Mouse (Mus musculus) neural tube, embryonic 13.5 days (tissue): Measurements from ENCODE around the gene Psmd13. TPM values are rescaled to one million over a fixed set of nuclear protein-coding genes. Genes with fewer than 3 reads are reported as not detected.
"Not testable (repeated sequence)": the region's sequence is repeated elsewhere in the genome, so short reads cannot be mapped to it uniquely, and the experiment has no call there.

Experiments
- ATAC-seq: fragments of 200-750 bp; cut with Nextera tagmentation; 2 replicates; pipeline ENCODE4 v1.8.0; 2017; ENCODE audit warnings: low read depth, mild to moderate bottlenecking, moderate TSS enrichment, moderate library complexity
- H3K27ac ChIP-seq: fragments of 300-500 bp; sonication (generic); replicated peaks from 2 replicates; pipeline ENCODE4 v1.5.1; 2015; ENCODE audit warnings: moderate library complexity, mild to moderate bottlenecking, inconsistent platforms
- H3K27me3 ChIP-seq: fragments of 300-500 bp; sonication (generic); 2 replicates; pipeline ENCODE4 v1.6.1; 2015; ENCODE audit warnings: mild to moderate bottlenecking, inconsistent platforms
- H3K36me3 ChIP-seq: fragments of 300-500 bp; sonication (generic); 2 replicates; pipeline ENCODE4 v1.6.1; 2015; ENCODE audit warnings: mild to moderate bottlenecking, inconsistent platforms
- H3K4me1 ChIP-seq: fragments of 300-500 bp; sonication (generic); replicated peaks from 2 replicates; pipeline ENCODE4 v1.6.1; 2015; ENCODE audit warnings: inconsistent platforms
- H3K4me2 ChIP-seq: fragments of 300-500 bp; sonication (generic); 2 replicates; pipeline ENCODE4 v1.6.1; 2015; ENCODE audit warnings: inconsistent platforms, mild to moderate bottlenecking, moderate library complexity
- H3K4me3 ChIP-seq: fragments of 300-500 bp; sonication (generic); 2 replicates; pipeline ENCODE4 v1.5.1; 2015; ENCODE audit warnings: mild to moderate bottlenecking, inconsistent platforms
- H3K9ac ChIP-seq: fragments of 300-500 bp; sonication (generic); 2 replicates; pipeline ENCODE4 v1.6.1; 2015; ENCODE audit warnings: moderate library complexity, mild to moderate bottlenecking, inconsistent platforms
- H3K9me3 ChIP-seq: fragments of 300-500 bp; sonication (generic); 2 replicates; pipeline ENCODE4 v1.6.1; 2016; ENCODE audit warnings: inconsistent platforms
- WGBS: fragments of 180-500 bp; shearing (Covaris S2); methylation state at CpG from one replicate; pipeline ENCODE4 v1.1.7; 2015; 5-methylcytosine and 5-hydroxymethylcytosine counted together
- polyA plus RNA-seq: library from polyadenylated mRNA; unstranded; fragments of >200 nt; fragmentation: Nextera tagmentation; extraction: Ambion mirVana; gene quantifications from 2 replicates; pipeline ENCODE4 v1.2.1, GENCODE M21; 2015

Gene Psmd13
- polyA plus RNA-seq, 1 experiment from 2014 or later: 258 TPM

GRCm38 (mm10) chr7:140858746-140859145 lies 23.0 kb upstream of the Psmd13 start:
- Histone ChIP-seq H3K9ac (peak overlapping the region; percentile 95), H3K4me3 (peak overlapping the region; percentile 67), H3K27ac (no peak overlapping the region), H3K4me2 (peak overlapping the region; percentile 99), H3K27me3 (no peaks in the 10 kb centered on the region), H3K9me3 (no peaks in the 10 kb centered on the region), H3K36me3 (peaks cover 65% of the 10 kb centered on the region), H3K4me1 (peaks cover 42% of the 10 kb centered on the region)
- no peak for ATAC-seq
- 94% methylated on average over 8 of the region's 8 CpGs for WGBS

- peak overlapping the region; percentile 99; the same call in 1 of the 2 replicates for H3K4me2 ChIP-seq
- no peaks in the 10 kb centered on the region for H3K27me3 ChIP-seq
- H3K4me1 ChIP-seq: peaks cover 37% of the 10 kb centered on the region
- peaks cover 66% of the 10 kb centered on the region for H3K36me3 ChIP-seq
- H3K9me3 ChIP-seq: no peaks in the 10 kb centered on the region
- 71% methylated on average over 6 of the region's 6 CpGs for WGBS
- no peak overlapping the region for H3K4me3 ChIP-seq
- H3K9ac ChIP-seq: 0 out of 2 replicates have a peak overlapping the region, but pooled peaks have one; percentile 0
- ATAC-seq: no peak
- H3K27ac ChIP-seq: no peak overlapping the region
These were observed 21.8 kb upstream of the Psmd13 start for GRCm38 (mm10) chr7:140859997-140860396.

GRCm38 (mm10) chr7:140860728-140861127 lies 21.0 kb upstream of the Psmd13 start:
- Histone ChIP-seq H3K27ac (no peak overlapping the region), H3K9me3 (no peaks in the 10 kb centered on the region), H3K4me3 (no peak overlapping the region), H3K4me1 (peaks cover 30% of the 10 kb centered on the region), H3K9ac (no peak overlapping the region), H3K27me3 (no peaks in the 10 kb centered on the region), H3K36me3 (peaks cover 66% of the 10 kb centered on the region), H3K4me2 (no peak overlapping the region)
- WGBS: 92% methylated on average over 5 of the region's 5 CpGs
- ATAC-seq: no peak

GRCm38 (mm10) chr7:140864761-140865160 lies 17.0 kb upstream of the Psmd13 start:
- ATAC-seq: no peak
- H3K9me3 ChIP-seq: no peaks in the 10 kb centered on the region
- no peak overlapping the region for H3K27ac ChIP-seq
- H3K9ac ChIP-seq: no peak overlapping the region
- no peak overlapping the region for H3K4me2 ChIP-seq
- peaks cover 8% of the 10 kb centered on the region for H3K4me1 ChIP-seq
- H3K27me3 ChIP-seq: no peaks in the 10 kb centered on the region
- peaks cover 74% of the 10 kb centered on the region for H3K36me3 ChIP-seq
- no peak overlapping the region for H3K4me3 ChIP-seq
- WGBS: 91% methylated on average over 12 of the region's 12 CpGs

GRCm38 (mm10) chr7:140874224-140874623 lies 7.5 kb upstream of the Psmd13 start:
- no peak for ATAC-seq
- Histone ChIP-seq H3K4me3 (no peak overlapping the region), H3K4me1 (no peaks in the 10 kb centered on the region), H3K27me3 (no peaks in the 10 kb centered on the region), H3K9me3 (no peaks in the 10 kb centered on the region), H3K9ac (no peak overlapping the region), H3K36me3 (peaks cover 51% of the 10 kb centered on the region), H3K27ac (no peak overlapping the region), H3K4me2 (no peak overlapping the region)
- 91% methylated on average over 4 of the region's 4 CpGs for WGBS

- H3K4me1 ChIP-seq: peaks cover 10% of the 10 kb centered on the region
- peaks cover 38% of the 10 kb centered on the region for H3K36me3 ChIP-seq
- no peak overlapping the region for H3K4me3 ChIP-seq
- H3K27me3 ChIP-seq: no peaks in the 10 kb centered on the region
- H3K9me3 ChIP-seq: no peaks in the 10 kb centered on the region
- 87% methylated on average over 6 of the region's 6 CpGs for WGBS
- ATAC-seq: no peak
- no peak overlapping the region for H3K9ac ChIP-seq
- H3K4me2 ChIP-seq: no peak overlapping the region
- no peak overlapping the region for H3K27ac ChIP-seq
These were observed 4.4 kb upstream of the Psmd13 start for GRCm38 (mm10) chr7:140877364-140877763.

GRCm38 (mm10) chr7:140879355-140879754 lies 2.4 kb upstream of the Psmd13 start:
- WGBS: 94% methylated on average over 7 of the region's 7 CpGs
- no peaks in the 10 kb centered on the region for H3K27me3 ChIP-seq
- no peak overlapping the region for H3K27ac ChIP-seq
- H3K4me3 ChIP-seq: no peak overlapping the region
- H3K9ac ChIP-seq: no peak overlapping the region
- H3K36me3 ChIP-seq: peaks cover 37% of the 10 kb centered on the region
- peaks cover 26% of the 10 kb centered on the region for H3K4me1 ChIP-seq
- no peak for ATAC-seq
- no peak overlapping the region for H3K4me2 ChIP-seq
- no peaks in the 10 kb centered on the region for H3K9me3 ChIP-seq

- no peaks in the 10 kb centered on the region for H3K27me3 ChIP-seq
- peaks cover 26% of the 10 kb centered on the region for H3K4me1 ChIP-seq
- 90% methylated on average over 3 of the region's 3 CpGs for WGBS
- H3K9me3 ChIP-seq: no peaks in the 10 kb centered on the region
- peak overlapping the region; percentile 18; the same call in 1 of the 2 replicates for H3K9ac ChIP-seq
- 0 out of 2 replicates have a peak overlapping the region, but pooled peaks have one; percentile 91 for H3K4me3 ChIP-seq
- H3K36me3 ChIP-seq: peaks cover 35% of the 10 kb centered on the region
- no peak for ATAC-seq
- H3K4me2 ChIP-seq: peak overlapping the region; percentile 69; the same call in 1 of the 2 replicates
- H3K27ac ChIP-seq: no peak overlapping the region
These were observed 1.3 kb upstream of the Psmd13 start for GRCm38 (mm10) chr7:140880419-140880818.

GRCm38 (mm10) chr7:140880865-140881515 lies 778 bp upstream of the Psmd13 start:
- Histone ChIP-seq H3K27me3 (no peaks in the 10 kb centered on the region), H3K36me3 (peaks cover 35% of the 10 kb centered on the region), H3K4me1 (peaks cover 26% of the 10 kb centered on the region), H3K27ac (peak overlapping the region; percentile 86), H3K4me2 (peak overlapping the region; percentile 69), H3K4me3 (peak overlapping the region; percentile 91), H3K9ac (peak overlapping the region; percentile 93), H3K9me3 (no peaks in the 10 kb centered on the region)
- 26% methylated on average over 8 of the region's 8 CpGs for WGBS
- ATAC-seq: no peak

GRCm38 (mm10) chr7:140882469-140882803 lies 668 bp downstream of the Psmd13 start:
- no peaks in the 10 kb centered on the region for H3K9me3 ChIP-seq
- peak overlapping the region; percentile 69 for H3K4me2 ChIP-seq
- WGBS: under 1% methylated on average over 12 of the region's 12 CpGs
- peaks cover 35% of the 10 kb centered on the region for H3K36me3 ChIP-seq
- peak overlapping the region; percentile 91 for H3K4me3 ChIP-seq
- H3K27me3 ChIP-seq: no peaks in the 10 kb centered on the region
- ATAC-seq: peak; percentile 70
- H3K9ac ChIP-seq: peak overlapping the region; percentile 93
- peaks cover 26% of the 10 kb centered on the region for H3K4me1 ChIP-seq
- peak overlapping the region; percentile 86 for H3K27ac ChIP-seq

GRCm38 (mm10) chr7:140890636-140891035 lies 8.9 kb downstream of the Psmd13 start:
- not testable (repeated sequence) for H3K4me3 ChIP-seq, H3K27me3 ChIP-seq, H3K4me2 ChIP-seq, ATAC-seq, H3K9ac ChIP-seq, H3K4me1 ChIP-seq, H3K27ac ChIP-seq, H3K9me3 ChIP-seq
- WGBS: 95% methylated on average over 16 of the region's 16 CpGs
- peaks cover 82% of the 10 kb centered on the region for H3K36me3 ChIP-seq

GRCm38 (mm10) chr7:140894031-140894430 lies 12.3 kb downstream of the Psmd13 start:
- no peak overlapping the region for H3K27ac ChIP-seq
- WGBS: 93% methylated on average over 7 of the region's 7 CpGs
- H3K27me3 ChIP-seq: no peaks in the 10 kb centered on the region
- H3K4me1 ChIP-seq: no peaks in the 10 kb centered on the region
- H3K4me3 ChIP-seq: no peak overlapping the region
- peaks cover 82% of the 10 kb centered on the region for H3K36me3 ChIP-seq
- H3K9ac ChIP-seq: no peak overlapping the region
- H3K9me3 ChIP-seq: no peaks in the 10 kb centered on the region
- no peak for ATAC-seq
- H3K4me2 ChIP-seq: no peak overlapping the region

GRCm38 (mm10) chr7:140894611-140895010 lies 12.8 kb downstream of the Psmd13 start:
- no peak overlapping the region for H3K9ac ChIP-seq
- H3K27me3 ChIP-seq: no peaks in the 10 kb centered on the region
- H3K27ac ChIP-seq: no peak overlapping the region
- WGBS: 99% methylated on average over 3 of the region's 3 CpGs
- H3K4me2 ChIP-seq: no peak overlapping the region
- peaks cover 82% of the 10 kb centered on the region for H3K36me3 ChIP-seq
- no peak for ATAC-seq
- H3K4me1 ChIP-seq: no peaks in the 10 kb centered on the region
- no peak overlapping the region for H3K4me3 ChIP-seq
- no peaks in the 10 kb centered on the region for H3K9me3 ChIP-seq
